Mouse (Mus musculus): ENCODE measurements around the gene Phc2.

GRCm38 (mm10) chr4:128784950-128785631 is 130.6 kb downstream of the Phc2 start:
- TF ChIP-seq CTCF (IDR thresholded peaks at IDR 0.05; ENCODE audit: insufficient read depth, low read length) = no peak
- no peak for TF ChIP-seq POLR2A (IDR thresholded peaks at IDR 0.05; ENCODE audit: borderline replicate concordance, extremely low read depth, low read depth, low read length)
